Mouse (Mus musculus) cerebellum, adult 11 months (tissue): Measurements from ENCODE around the gene Sel1l2.

Experiments used
- DNase-seq: peaks from one replicate; pipeline ENCODE4 v3.0.0; 2022

Gene Sel1l2

GRCm38 (mm10) chr2:140389525-140389924, at the start of gene Sel1l2:
Gene Sel1l2, minus strand, starts transcription at chr2:140389706.
- DNase-seq, result no peak

GRCm38 (mm10) chr2:140439081-140439480, 49.6 kb upstream of the Sel1l2 start:
- DNase-seq, result no peak

GRCm38 (mm10) chr2:140427283-140427682, 37.8 kb upstream of the Sel1l2 start:
- DNase-seq, result peak; percentile 4

GRCm38 (mm10) chr2:140425844-140426243, 36.3 kb upstream of the Sel1l2 start:
- no peak for DNase-seq

GRCm38 (mm10) chr2:140395744-140396231, 6.3 kb upstream of the Sel1l2 start:
- peak; percentile 60 for DNase-seq

- peak; percentile 99 for DNase-seq
These were observed 5.7 kb upstream of the Sel1l2 start, which contains the start of gene Macrod2 for GRCm38 (mm10) chr2:140395179-140395578. Gene Macrod2, plus strand, starts transcription at chr2:140395309.

GRCm38 (mm10) chr2:140364804-140365203, 24.7 kb downstream of the Sel1l2 start:
- no peak for DNase-seq

GRCm38 (mm10) chr2:140359905-140360304, 29.6 kb downstream of the Sel1l2 start:
- no peak for DNase-seq

- DNase-seq, result no peak
These were observed 47.1 kb downstream of the Sel1l2 start for GRCm38 (mm10) chr2:140342394-140342793.

GRCm38 (mm10) chr2:140330508-140331306, 58.8 kb downstream of the Sel1l2 start:
- no peak for DNase-seq

- DNase-seq, result no peak
These were observed 86.4 kb downstream of the Sel1l2 start for GRCm38 (mm10) chr2:140302976-140303708.

- DNase-seq, result no peak
These were observed 92.4 kb downstream of the Sel1l2 start for GRCm38 (mm10) chr2:140297155-140297554.

GRCm38 (mm10) chr2:140293820-140294219, 95.7 kb downstream of the Sel1l2 start:
- DNase-seq, result no peak

- no peak for DNase-seq
These were observed 108.7 kb downstream of the Sel1l2 start for GRCm38 (mm10) chr2:140280808-140281207.

- no peak for DNase-seq
These were observed 133.8 kb downstream of the Sel1l2 start for GRCm38 (mm10) chr2:140255595-140256141.

GRCm38 (mm10) chr2:140254256-140254655, 135.2 kb downstream of the Sel1l2 start:
- DNase-seq, result no peak

GRCm38 (mm10) chr2:140243105-140243504, 146.4 kb downstream of the Sel1l2 start:
- no peak for DNase-seq

- no peak for DNase-seq
These were observed 147.1 kb downstream of the Sel1l2 start for GRCm38 (mm10) chr2:140242398-140242797.

GRCm38 (mm10) chr2:140237245-140237644, 152.3 kb downstream of the Sel1l2 start:
- DNase-seq, result no peak

GRCm38 (mm10) chr2:140230295-140230694, 159.2 kb downstream of the Sel1l2 start:
- DNase-seq, result no peak

GRCm38 (mm10) chr2:140220325-140220724, 169.2 kb downstream of the Sel1l2 start:
- DNase-seq, result no peak

- no peak for DNase-seq
These were observed 173.5 kb downstream of the Sel1l2 start for GRCm38 (mm10) chr2:140215965-140216364.

GRCm38 (mm10) chr2:140215415-140215814, 174.1 kb downstream of the Sel1l2 start:
- DNase-seq, result no peak
